Mouse (Mus musculus) kidney, embryonic 15.5 days (tissue): ENCODE measurements around the gene Krtap5-1. TPM values are rescaled to one million over a fixed set of nuclear protein-coding genes. Genes with fewer than 3 reads are reported as not detected.

Experiments used
- polyA plus RNA-seq: library from polyadenylated mRNA; unstranded; fragments of >200 nt; fragmentation: Nextera tagmentation; extraction: Ambion mirVana; gene quantifications from 2 replicates; pipeline ENCODE4 v1.2.1, GENCODE M21; 2015

Gene Krtap5-1
- polyA plus RNA-seq, 1 experiment from 2014 or later: not detected

Other genes with a start within 250 kb of the Krtap5-1 start
- gene Mob2, start 236.1 kb downstream of the Krtap5-1 start, polyA plus RNA-seq: 62.3 and 66.9 TPM in 2 replicates
- gene Dusp8, start 201.3 kb downstream of the Krtap5-1 start, polyA plus RNA-seq: 2.6 and 2.9 TPM in 2 replicates
- not detected in 2 replicates for gene Gm45618, start 176.4 kb downstream of the Krtap5-1 start, polyA plus RNA-seq
- not detected in 2 replicates for gene Gm39115, start 161.1 kb downstream of the Krtap5-1 start, polyA plus RNA-seq
- not detected in 2 replicates for gene Gm45337, start 152.5 kb downstream of the Krtap5-1 start, polyA plus RNA-seq
- not detected in 2 replicates for gene Gm29735, start 140.0 kb downstream of the Krtap5-1 start, polyA plus RNA-seq
- not detected in 2 replicates for gene Gm4553, start 131.4 kb downstream of the Krtap5-1 start, polyA plus RNA-seq
- not detected in 2 replicates for gene Krtap5-2, start 121.1 kb downstream of the Krtap5-1 start, polyA plus RNA-seq
- not detected in 2 replicates for gene Gm10153, start 106.7 kb downstream of the Krtap5-1 start, polyA plus RNA-seq
- not detected in 2 replicates for gene Krtap5-3, start 95.8 kb downstream of the Krtap5-1 start, polyA plus RNA-seq
- not detected in 2 replicates for gene Gm7579, start 85.3 kb downstream of the Krtap5-1 start, polyA plus RNA-seq
- not detected in 2 replicates for gene Krtap5-5, start 67.1 kb downstream of the Krtap5-1 start, polyA plus RNA-seq
- gene Gm40460, start 56.0 kb downstream of the Krtap5-1 start, polyA plus RNA-seq: not detected in 2 replicates
- not detected in 2 replicates for gene Gm2431, start 38.8 kb downstream of the Krtap5-1 start, polyA plus RNA-seq
- not detected in 2 replicates for gene Gm4559, start 22.8 kb downstream of the Krtap5-1 start, polyA plus RNA-seq
- gene Krtap5-4, start 6.4 kb upstream of the Krtap5-1 start, polyA plus RNA-seq: not detected in 2 replicates
- gene Ifitm10, start 76.6 kb upstream of the Krtap5-1 start, polyA plus RNA-seq: 1.8 and 2.3 TPM in 2 replicates
- 1.2 and 2.5 TPM in 2 replicates for gene Gm49369, start 85.5 kb upstream of the Krtap5-1 start, polyA plus RNA-seq
- gene Ctsd, start 90.9 kb upstream of the Krtap5-1 start, polyA plus RNA-seq: 294 and 312 TPM in 2 replicates
- gene Syt8, start 137.7 kb upstream of the Krtap5-1 start, polyA plus RNA-seq: 0.62 and 1.3 TPM in 2 replicates
- 19.0 and 45.8 TPM in 2 replicates for gene Tnni2, start 144.7 kb upstream of the Krtap5-1 start, polyA plus RNA-seq
- 115 and 139 TPM in 2 replicates for gene Lsp1, start 163.7 kb upstream of the Krtap5-1 start, polyA plus RNA-seq
- gene Tnnt3, start 201.7 kb upstream of the Krtap5-1 start, polyA plus RNA-seq: 23.5 and 46.2 TPM in 2 replicates
- 25.8 and 26.8 TPM in 2 replicates for gene Mrpl23, start 235.6 kb upstream of the Krtap5-1 start, polyA plus RNA-seq